Mouse (Mus musculus) kidney, adult 2 months (tissue): ENCODE results near the gene Abcd2. TPM values are rescaled to one million over a fixed set of nuclear protein-coding genes. Genes with fewer than 3 reads are reported as not detected.

Experiments
- DNase-seq: peaks from one replicate; pipeline ENCODE4 v3.0.0; 2021
- H3K27ac ChIP-seq: fragments of 200-500 bp; 2 replicates; pipeline ENCODE4 v1.5.1; 2012; ENCODE audit warnings: low read depth, low read length, control low read depth, inconsistent platforms; ENCODE audit not compliant: insufficient read depth
- H3K27me3 ChIP-seq: fragments of 200-500 bp; replicated peaks from 2 replicates; pipeline ENCODE4 v1.6.1; 2012; ENCODE audit warnings: mild to moderate bottlenecking, moderate library complexity, low read length, inconsistent platforms; ENCODE audit not compliant: control insufficient read depth, insufficient read depth
- H3K36me3 ChIP-seq: fragments of 200-500 bp; 2 replicates; pipeline ENCODE4 v1.6.1; 2012; ENCODE audit warnings: mild to moderate bottlenecking, moderate library complexity, low read length, inconsistent platforms; ENCODE audit not compliant: control insufficient read depth, insufficient read depth
- H3K4me1 ChIP-seq: fragments of 200-500 bp; 2 replicates; pipeline ENCODE4 v1.6.1; 2011; ENCODE audit warnings: low read length; ENCODE audit not compliant: control insufficient read depth, insufficient read depth
- H3K4me3 ChIP-seq: fragments of 200-500 bp; 2 replicates; pipeline ENCODE4 v1.5.1; 2011; ENCODE audit warnings: mild to moderate bottlenecking, low read depth, low read length, control low read depth; ENCODE audit not compliant: insufficient read depth
- CTCF ChIP-seq: fragments of 200-500 bp; conservative IDR thresholded peaks from 2 replicates; pipeline ENCODE4 v1.5.1; 2011; ENCODE audit warnings: low read depth, mild to moderate bottlenecking, control low read depth, low read length, moderate library complexity, mixed read lengths; ENCODE audit not compliant: insufficient read depth, insufficient read length
- POLR2A ChIP-seq: fragments of 200-500 bp; IDR thresholded peaks from one replicate; pipeline ENCODE4 v1.6.1; 2011; ENCODE audit warnings: low read depth, low read length, control low read depth
- WGBS: fragments of 180-500 bp; shearing (Covaris S2); methylation state at CpG from one replicate; pipeline ENCODE4 v1.1.7; 2018; 5-methylcytosine and 5-hydroxymethylcytosine counted together
- polyA plus RNA-seq: library from polyadenylated mRNA; depleted of rRNA; stranded (reverse); fragments of >200 nt; gene quantifications from 2 replicates; pipeline ENCODE4 v1.2.3, GENCODE M21; 2012; rRNA removed

The Abcd2 gene
- polyA plus RNA-seq = 2.5 and 3.7 TPM in 2 replicates

DNA sequence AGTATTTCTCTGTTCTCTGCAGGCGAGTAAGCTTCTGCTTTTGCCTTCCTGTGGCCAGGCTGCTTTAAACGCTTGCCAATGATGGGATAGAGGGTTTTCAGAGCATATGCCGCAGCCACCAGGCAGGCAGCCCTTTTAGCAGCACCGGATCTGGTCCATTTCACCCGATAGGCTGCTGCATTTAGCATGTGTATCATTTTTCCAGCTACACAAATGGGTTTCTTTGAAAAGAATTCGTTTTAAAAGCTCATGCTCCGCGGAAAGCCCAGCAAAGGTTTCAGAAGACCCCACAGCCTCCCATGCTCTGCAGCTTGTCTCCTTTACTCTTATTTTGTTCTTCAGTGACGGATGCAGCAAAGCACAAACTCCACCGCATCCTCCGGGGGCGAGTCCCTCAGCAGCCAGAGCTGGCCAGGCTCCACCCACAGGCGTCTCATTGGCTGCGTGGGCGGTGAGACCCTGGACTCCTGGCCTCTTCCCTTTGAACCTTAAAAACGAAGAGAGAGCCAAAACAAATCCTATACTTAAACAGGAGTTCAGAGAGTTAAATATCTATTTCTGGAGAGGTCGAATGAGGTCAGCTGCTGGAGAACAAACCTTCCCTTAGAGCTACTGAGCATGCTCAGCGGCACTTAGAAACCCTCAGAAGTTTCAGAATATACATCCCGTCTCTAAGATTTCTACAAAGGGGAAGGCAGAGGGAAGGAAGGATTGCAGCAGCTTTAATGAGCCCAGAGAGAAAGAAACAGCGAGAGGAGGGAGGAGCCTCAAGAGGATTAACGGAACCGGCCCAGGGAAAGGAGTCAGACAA is at the start of gene Abcd2:
Gene Abcd2 (minus strand): TSS at position 388 of the 811 bp plus-strand sequence.
- no peaks in the 10 kb centered on the region for H3K36me3 ChIP-seq
- peak within 1 kb of the TSS; percentile 49 for H3K4me3 ChIP-seq
- H3K27ac ChIP-seq = no peak within 1 kb of the TSS; the same call in 1 of the 2 replicates
- no peaks in the 10 kb centered on the region for H3K27me3 ChIP-seq
- peak; percentile 64 for DNase-seq
- no peak for TF ChIP-seq CTCF
- TF ChIP-seq POLR2A = no peak
- WGBS = under 1% methylated on average over 22 of the region's 22 CpGs
- H3K4me1 ChIP-seq = no peaks in the 10 kb centered on the region

DNA sequence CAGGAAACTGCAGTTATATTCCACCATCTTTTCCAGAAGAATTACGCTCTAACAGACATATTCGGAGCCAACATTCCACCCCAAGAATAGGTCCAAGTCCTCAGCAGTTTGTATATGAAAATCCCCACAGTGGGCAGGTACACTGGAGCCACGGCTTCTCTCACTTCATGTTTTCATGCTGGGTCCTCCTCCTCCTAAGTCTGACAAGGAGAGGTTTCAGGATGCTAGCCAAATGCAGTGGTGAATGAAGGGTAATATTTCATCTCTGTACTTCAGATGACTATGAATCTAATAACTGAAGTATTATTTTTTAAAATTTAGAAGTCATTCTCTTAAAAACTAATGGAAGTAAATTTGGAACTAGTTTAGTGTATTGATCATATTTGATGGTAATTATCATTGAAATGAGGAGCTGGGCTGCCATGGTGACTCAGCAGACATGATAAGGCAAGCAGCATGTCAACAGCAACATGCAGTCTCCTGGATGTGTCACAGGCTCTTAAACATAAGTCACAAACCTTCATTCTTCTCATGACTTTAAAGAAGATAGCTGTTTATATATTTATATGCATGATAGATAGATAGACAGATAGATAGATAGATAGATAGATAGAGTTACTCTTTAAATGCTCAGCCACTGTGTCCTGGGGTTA is 49.2 kb upstream of the Abcd2 start:
- no peaks in the 10 kb centered on the region for H3K27me3 ChIP-seq
- WGBS = 81% methylated on average over 3 of the region's 3 CpGs
- no peaks in the 10 kb centered on the region for H3K4me1 ChIP-seq
- no peaks in the 10 kb centered on the region for H3K36me3 ChIP-seq
- no peak for DNase-seq
- TF ChIP-seq CTCF (no peak), POLR2A (no peak)
- no peak overlapping the region for H3K4me3 ChIP-seq
- no peak overlapping the region for H3K27ac ChIP-seq

- Histone ChIP-seq H3K4me1 (no peaks in the 10 kb centered on the region), H3K27ac (no peak overlapping the region), H3K4me3 (no peak overlapping the region), H3K36me3 (no peaks in the 10 kb centered on the region), H3K27me3 (no peaks in the 10 kb centered on the region)
- no peak for DNase-seq
- WGBS = 79% methylated on average over 5 of the region's 5 CpGs
- TF ChIP-seq CTCF = no peak
- no peak for TF ChIP-seq POLR2A
Observed at GRCm38 (mm10) chr15:91237294-91237693, 45.7 kb upstream of the Abcd2 start.

DNA sequence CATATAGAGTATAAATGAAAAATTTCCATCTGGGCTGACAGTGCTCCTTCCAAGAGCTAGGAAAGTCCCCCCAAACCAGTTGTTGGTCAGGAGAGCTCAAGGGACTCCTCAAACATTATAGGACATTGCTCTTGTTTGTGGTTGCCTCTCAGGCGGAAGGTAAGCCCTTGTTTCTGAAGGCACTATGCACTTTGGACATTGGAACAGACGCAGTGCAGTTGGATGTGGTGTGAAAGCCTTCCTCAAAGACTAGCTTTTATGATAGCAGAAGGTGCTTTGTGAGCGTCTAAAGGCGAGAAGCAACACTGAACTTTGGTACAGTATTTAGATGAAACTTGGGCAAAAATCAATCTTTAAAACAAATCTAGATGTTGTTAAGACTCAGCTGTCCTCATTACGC is 14.9 kb upstream of the Abcd2 start:
- H3K27me3 ChIP-seq = no peaks in the 10 kb centered on the region
- no peaks in the 10 kb centered on the region for H3K4me1 ChIP-seq
- H3K4me3 ChIP-seq = no peak overlapping the region
- WGBS = 62% methylated on average over 5 of the region's 5 CpGs
- H3K27ac ChIP-seq = no peak overlapping the region
- DNase-seq = peak; percentile 43
- TF ChIP-seq POLR2A = no peak
- TF ChIP-seq CTCF = no peak
- no peaks in the 10 kb centered on the region for H3K36me3 ChIP-seq

- no peak overlapping the region for H3K27ac ChIP-seq
- TF ChIP-seq POLR2A = no peak
- no peak for TF ChIP-seq CTCF
- H3K36me3 ChIP-seq = no peaks in the 10 kb centered on the region
- H3K27me3 ChIP-seq = no peaks in the 10 kb centered on the region
- no peak overlapping the region for H3K4me3 ChIP-seq
- 66% methylated on average over 3 of the region's 3 CpGs for WGBS
- peak; percentile 24 for DNase-seq
- H3K4me1 ChIP-seq = no peaks in the 10 kb centered on the region
Observed at GRCm38 (mm10) chr15:91203521-91203920, 11.9 kb upstream of the Abcd2 start.

- TF ChIP-seq CTCF (no peak), POLR2A (no peak)
- 98% methylated on average over 1 of the region's 1 CpGs for WGBS
Observed at GRCm38 (mm10) chr15:91202486-91202885, 10.9 kb upstream of the Abcd2 start.

GRCm38 (mm10) chr15:91200833-91201232 is 9.2 kb upstream of the Abcd2 start:
- WGBS = 93% methylated on average over 1 of the region's 1 CpGs
- no peak for TF ChIP-seq CTCF
- no peak for TF ChIP-seq POLR2A

More at GRCm38 (mm10) chr15:91202486-91202885, 10.9 kb upstream of the Abcd2 start:
- Histone ChIP-seq H3K4me1 (no peaks in the 10 kb centered on the region), H3K36me3 (no peaks in the 10 kb centered on the region), H3K27me3 (no peaks in the 10 kb centered on the region), H3K27ac (no peak overlapping the region), H3K4me3 (no peak overlapping the region)
- DNase-seq = no peak

More at GRCm38 (mm10) chr15:91200833-91201232, 9.2 kb upstream of the Abcd2 start:
- H3K36me3 ChIP-seq = no peaks in the 10 kb centered on the region
- H3K4me1 ChIP-seq = no peaks in the 10 kb centered on the region
- no peak overlapping the region for H3K27ac ChIP-seq
- DNase-seq = no peak
- no peak overlapping the region for H3K4me3 ChIP-seq
- no peaks in the 10 kb centered on the region for H3K27me3 ChIP-seq
